Mouse (Mus musculus) right cerebral cortex, postnatal 25 days (tissue): ENCODE data around the gene Zrsr2.
A peak's percentile ranks its signal among the peaks of the same experiment; 100 is the strongest.

Source experiments
- DNase-seq: peaks from one replicate; pipeline ENCODE4 v3.0.0; 2022

Gene Zrsr2

DNA sequence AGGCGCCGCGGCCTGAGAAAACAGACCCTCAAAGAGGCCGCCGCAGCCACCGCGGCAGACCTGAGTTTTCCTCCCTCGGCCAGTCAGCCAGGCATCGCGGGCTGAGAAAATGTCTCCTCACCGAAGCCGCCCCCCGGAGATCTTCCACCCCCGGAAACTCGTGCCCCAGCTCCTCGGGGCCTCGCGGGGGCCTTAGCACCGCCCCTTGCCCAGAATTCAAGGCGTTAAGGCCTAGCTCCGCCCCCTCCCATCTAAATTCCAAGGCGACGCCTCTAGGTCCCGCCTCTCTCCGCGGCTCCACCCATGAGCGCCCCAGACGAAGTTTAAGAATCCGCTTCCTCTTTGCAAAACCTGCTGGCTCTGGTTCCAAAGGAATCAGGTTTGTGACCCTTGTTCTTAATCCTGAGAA, at the start of gene Zrsr2:
Gene Zrsr2, minus strand, starts transcription at position 195 of the 409 bp plus-strand sequence.
- peak; percentile 81 for DNase-seq

DNA sequence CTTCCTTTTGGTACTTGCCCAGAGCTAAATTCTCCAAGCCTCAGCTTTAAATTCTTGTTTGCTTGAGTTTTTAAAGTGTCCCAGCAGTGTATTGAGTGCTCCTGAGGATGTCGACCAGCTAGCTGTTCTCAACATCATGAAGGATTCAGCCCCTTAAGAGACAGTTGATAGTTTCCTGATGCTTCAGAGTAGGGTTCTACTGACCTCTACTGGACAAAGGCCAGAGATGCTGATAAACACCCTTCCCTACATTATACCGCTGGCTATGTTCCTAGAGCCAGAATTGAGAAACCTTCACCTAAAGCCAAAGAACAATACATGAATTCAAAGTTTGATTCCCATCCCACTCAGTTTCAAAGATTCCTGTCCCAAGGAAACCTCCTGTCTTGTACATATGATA, 46.3 kb upstream of the Zrsr2 start:
- DNase-seq = no peak

DNA sequence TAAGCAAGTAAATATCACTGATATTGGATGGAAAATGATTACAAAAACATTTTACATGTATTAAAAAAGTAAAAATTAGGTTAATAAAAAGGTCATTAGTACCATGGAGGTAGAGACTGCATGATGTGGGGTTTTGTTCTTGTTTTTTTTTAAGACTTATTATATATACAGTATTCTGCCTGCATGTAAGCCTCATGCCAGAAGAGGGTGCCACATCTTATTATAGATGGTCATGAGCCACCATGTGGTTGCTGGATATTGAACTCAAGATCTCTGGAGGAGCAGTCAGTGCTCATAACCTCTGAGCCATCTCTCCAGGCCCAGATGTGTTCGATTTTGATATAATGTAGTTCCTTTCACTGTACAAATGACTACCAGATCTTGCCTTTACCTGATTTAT, 41.4 kb upstream of the Zrsr2 start:
- no peak for DNase-seq

DNA sequence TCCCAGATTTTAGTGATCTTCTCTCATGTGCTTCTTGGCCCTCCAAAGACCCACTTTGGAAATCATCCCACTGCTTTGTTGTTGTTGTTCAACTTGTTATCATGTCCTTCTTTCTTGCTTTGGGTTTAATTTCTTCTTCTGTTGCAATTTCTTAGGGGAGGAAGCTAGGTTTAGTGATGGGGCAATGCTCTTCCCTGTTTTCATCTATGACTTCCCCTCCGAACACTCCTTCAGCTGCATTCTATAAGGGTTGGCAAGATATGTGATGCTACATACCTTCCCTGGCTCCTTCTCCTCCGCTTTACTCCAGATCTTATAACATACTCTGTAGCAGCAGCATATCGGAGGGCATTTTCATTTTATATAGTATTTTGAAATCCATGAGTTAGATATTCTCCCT, 38.3 kb upstream of the Zrsr2 start:
- no peak for DNase-seq

DNA sequence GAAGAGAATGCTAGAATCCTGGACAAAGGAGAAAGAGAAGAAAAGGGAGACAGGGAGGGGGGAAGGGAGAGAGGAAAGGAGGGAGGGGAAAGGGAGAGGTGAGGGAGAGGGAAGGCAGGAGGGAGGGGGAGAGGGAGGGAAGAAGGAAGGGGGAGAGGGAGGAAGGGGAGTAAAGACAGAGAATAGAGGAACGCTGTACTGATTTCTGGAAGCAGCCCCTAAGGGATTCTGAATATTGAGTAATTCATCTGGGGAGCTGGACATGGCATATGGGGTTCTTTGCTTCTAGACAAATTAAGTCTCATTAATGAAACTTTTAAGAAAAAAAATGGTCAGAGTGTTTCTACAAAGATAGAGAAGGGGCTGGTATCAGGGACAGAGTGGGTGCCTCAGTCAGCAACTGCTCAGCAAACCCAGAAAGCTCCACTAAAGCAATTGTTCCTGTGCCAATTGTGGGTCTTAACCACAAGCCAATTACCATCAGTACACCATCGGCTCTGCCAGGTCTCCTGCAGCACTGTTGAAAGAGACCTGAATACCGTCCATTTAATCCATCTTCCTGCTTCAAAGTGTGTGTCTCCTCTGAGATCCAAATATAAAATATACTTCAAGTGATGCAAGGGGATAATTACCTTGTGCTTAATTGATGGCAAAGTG, 29.4 kb upstream of the Zrsr2 start:
- no peak for DNase-seq

DNA sequence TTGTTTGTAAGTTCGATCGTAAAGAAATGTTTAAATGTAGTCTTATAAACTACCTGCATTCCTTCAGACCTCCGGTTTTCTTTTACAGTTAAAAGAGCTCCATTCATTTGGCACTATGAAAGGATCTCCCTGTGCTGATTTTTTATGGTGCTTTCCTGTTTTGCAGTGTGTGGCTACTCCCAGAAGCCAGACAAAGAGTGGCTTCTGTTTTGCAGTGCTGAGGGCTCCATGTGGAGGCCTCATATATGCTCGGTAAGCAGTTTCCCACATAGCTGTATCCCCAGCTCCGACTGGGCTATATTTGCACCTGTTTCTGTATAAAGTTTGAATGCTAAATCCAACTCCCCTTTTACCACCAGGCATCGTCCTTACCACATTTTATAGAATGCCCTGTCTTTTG, 23.7 kb upstream of the Zrsr2 start:
- DNase-seq = no peak

DNA sequence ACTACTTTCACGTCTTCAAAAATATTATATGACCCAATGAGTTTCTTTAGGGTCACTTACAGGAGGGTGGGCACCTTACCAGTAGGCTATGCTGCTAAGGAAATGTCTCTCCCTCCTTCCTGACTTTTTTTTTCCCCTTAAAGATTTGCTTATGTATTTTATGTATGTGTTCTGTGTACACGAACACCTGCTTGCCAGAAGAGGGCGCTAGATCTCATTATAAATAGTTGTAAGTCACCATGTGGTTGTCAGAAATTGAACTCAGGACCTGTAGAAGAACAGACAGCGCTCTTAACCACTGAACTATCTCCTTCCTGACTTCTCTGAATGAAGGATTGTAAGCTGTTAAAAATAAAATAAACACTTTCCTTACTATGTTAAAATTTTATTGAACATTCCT, 23.0 kb upstream of the Zrsr2 start:
- no peak for DNase-seq

DNA sequence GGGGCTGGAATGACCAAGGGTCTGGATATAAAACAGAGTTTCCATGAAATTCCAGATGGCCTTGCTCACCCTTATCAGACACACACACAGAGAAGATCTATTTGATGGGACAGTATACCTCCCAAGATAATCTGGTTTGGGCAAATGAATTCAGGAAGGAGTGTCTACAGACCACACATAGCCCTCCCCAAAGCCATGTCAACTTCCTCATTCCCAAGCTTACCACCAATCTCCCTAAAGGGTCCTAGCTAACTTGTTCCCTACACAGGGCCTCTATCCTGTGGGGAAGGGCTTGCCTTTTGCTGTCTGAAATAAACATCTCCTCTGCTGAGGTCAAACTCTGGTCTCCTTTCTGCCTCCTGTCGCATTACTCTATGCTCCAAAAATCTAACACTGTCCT, 22.6 kb upstream of the Zrsr2 start:
- no peak for DNase-seq

DNA sequence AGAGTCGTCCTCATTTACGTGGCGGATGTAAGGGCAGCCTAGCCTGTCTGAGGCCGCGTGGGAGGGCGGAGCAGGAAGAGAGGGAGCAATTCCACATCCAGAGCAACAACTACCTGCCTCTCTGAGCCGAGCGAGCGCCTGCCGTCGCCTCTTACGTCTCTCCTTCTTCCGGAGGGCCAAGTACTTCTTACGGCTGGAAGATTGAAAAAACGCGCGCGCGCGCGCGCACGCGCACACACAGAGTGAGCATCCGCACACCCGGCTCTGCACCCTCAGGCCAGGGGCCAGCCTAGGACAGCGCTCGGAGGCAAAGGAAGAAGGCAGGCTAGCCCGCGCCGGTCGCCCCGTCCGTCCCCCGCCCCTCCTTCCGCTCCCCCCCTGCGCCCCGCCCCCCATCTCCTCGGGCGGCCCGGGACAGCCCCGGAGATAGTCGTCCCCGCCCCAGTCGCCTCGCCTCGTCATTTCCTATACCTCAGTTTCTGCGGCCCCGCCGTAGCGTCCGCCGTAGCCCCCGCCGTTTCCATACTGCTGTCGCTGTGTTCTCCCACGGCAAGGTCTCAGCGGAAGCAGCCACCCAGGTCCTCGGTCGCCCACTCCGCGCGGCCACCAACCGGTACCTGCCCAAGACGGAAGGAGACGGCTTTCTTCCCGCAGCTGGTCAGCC, 526 bp downstream of the Zrsr2 start:
- peak; percentile 60 for DNase-seq

DNA sequence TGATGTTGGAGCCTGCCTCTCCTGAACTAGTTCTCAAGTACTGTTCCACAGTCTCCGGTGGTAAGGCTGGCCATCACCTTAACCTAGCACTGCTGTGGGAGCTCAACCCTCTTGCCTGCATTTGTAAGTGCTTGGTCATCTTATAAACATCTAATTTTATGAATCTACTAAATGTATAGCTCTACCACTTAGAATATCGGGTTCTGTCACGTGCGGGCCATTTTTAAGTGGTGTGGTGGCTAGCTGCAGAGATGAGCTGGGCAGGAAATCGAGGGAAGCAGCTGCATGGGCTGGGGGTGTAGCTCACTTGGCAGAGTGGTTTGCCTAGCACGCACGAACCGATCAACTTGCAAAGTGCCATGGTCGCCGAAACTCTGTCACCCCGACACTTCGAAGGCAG, 1.1 kb downstream of the Zrsr2 start:
- no peak for DNase-seq

DNA sequence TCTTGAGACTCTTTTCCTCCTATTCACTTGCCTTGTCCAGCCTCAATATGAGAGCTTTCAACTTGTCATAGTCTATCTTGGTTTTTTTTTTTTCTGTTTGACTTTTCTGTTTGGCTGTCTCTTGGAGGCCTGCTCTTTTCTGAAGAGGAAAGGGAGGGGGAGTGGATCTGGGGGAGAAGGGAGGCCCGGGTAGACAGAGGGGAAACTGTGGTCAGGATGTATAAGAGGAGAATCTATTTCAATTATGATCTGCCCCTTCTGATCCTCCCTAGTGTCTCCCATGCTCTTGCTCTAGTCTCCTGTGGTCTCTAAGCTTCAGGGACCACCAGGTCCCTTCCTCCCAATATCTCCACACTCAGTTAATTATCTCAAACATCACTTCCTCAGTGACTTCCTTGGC, 6.8 kb downstream of the Zrsr2 start:
- no peak for DNase-seq

DNA sequence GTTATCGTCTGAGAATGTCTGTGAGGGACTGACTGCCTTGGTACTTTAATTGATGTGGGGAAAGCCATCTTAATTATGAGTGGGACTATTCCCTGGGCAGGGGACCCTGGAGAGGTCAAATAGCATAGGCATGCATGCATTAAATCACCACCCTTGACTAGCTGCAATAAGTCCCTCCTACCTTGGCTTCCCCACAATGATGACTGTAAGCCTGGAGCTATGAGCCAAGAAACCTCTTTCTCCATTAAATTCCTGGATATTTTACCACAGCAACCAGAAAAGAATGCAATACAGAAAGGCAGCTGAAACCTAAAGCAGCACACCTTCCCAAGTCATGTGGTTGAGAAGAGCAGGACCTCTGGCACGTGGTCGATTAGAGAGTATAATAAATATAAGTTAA, 14.1 kb downstream of the Zrsr2 start:
- DNase-seq = no peak

DNA sequence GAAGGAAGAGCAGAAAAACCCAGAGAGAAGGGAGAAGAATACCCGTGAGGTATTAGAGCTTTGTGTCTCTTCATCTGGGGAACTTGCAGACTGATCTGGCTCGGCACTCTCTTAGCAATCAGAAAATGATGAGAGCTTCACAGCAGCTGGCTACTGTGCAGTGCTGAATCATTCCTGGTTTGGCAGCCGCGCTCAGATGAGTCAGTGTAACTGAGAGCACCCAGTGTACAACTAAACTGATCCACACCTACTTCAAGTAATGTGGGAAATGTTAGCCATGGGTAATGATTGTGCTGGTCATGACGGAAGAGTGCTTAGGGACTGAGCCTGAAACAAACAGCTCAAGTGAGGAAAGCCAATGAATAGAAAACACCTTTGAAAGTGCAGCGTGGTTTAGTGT, 19.9 kb downstream of the Zrsr2 start:
- peak; percentile 42 for DNase-seq

DNA sequence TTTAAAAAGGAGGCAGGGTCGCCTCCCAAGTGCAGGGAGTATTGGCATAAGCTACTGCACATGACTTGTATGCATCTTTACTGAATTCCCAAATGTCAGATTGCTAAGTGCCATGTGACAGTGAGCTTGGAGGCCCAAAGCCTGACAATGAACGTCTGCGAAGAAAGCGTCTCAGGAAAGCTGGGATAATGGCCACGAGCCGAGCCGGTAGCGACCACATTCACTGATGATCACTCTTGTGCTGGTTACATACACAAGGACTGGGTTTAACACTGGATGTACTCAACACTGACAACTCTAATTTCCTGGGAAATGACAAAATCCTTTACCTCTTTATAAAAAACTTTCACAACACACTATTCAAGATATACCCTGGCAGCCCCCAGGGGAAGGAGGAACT, 23.7 kb downstream of the Zrsr2 start:
- DNase-seq = no peak

DNA sequence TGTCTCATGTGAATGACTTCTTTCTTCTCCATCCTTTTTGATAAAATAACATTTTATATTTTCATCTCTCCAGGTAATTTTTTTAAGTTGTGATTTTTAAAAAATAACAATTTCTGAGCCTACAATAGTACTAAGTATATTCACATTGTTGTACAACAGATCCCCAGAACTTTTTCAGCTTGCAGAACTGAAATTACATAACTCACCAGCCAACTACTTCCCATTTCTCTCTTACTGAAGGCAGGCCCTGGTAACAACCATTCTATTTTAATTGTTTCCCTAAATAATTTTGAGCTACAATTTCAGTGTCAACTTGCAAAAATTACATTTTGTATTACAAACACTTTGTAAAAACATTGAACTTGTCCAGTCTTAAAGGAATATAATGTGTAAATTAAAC, 28.9 kb downstream of the Zrsr2 start:
- no peak for DNase-seq

DNA sequence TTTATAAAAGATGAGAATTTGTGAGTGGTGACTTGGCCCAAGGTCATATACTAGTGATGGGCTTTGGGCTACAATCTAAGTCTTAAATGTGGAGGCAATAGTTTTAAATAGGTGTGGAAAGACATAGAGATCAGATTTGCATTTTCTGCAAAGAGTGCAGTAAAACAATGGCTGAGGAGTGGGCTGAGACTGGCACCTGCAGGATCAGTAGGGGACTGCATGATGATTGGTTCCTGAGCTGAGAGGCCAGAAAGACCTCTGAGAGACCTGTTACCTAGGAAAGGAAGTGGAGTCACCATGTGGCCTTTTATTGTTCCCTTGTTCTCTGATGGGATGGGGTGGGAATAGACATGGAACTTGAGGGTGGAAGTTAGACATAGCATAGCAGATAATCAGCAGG, 45.7 kb downstream of the Zrsr2 start:
- no peak for DNase-seq

DNA sequence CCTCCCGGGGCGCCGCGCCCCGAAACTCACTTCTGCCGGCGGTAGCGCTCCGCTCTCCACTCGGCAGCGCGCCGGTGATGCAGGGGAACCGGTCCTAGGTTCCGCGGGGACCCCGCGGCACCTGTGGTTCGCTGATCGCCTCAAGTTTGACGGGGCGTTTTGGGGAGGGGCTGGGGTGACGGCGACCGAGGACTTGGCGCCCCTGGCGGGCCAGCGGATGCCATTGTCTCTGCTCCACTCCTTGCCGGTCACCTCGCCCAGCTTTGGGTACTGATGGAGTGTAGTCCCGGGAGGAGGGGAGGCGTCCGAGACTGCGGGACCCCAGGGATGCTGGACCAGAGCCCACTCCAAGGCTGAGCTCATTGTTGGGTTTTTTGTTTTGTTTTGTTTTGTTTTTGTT, 49.1 kb downstream of the Zrsr2 start:
- DNase-seq = no peak

DNA sequence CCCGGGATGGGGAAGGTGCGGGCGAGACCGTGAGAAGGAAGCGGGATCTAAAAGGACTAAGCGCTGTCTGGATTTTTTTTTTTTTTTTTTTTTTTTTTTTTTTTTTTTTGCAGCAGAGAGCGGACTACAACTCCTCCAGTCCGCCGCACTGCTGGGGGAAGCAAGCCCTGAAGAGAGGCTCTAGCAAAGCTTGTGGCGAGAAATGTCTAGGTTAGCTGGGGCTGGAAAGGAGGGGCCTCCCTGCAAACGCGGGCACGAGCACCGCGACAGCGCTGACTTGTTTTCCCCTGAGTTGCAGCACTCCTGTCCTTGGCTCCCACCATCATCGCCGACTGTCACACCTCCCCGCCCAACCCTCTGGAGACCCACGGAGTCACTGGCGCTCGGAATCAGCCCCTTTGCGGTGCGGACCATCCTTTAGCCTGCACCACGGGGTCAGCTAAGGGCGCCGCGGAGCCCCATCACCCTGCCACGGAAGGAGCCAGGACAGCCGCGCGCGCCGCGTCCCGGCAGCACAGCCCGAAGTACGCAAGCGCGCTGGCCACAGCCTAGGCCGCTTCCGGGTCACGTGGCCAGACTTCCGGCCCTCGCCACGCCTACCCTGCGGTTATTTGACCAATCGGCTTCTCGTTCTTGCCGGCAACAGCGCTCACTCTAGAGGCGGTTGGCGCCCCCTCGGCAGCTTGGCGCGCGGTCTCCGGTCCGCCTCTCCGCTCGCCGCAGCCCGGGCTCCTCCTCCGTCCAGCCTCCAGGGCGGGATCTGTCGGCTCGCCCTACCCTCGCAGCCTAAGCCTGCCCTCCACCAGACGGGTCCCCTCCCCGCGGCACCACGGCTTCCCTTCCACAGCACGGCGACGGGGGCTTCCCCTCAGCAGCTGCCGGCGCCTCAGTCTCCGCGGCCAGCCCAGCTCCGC, 49.9 kb downstream of the Zrsr2 start, which contains the start of gene Ap1s2:
Gene Ap1s2, plus strand, starts transcription at position 681 of the 914 bp plus-strand sequence.
- DNase-seq = peak; percentile 95

DNA sequence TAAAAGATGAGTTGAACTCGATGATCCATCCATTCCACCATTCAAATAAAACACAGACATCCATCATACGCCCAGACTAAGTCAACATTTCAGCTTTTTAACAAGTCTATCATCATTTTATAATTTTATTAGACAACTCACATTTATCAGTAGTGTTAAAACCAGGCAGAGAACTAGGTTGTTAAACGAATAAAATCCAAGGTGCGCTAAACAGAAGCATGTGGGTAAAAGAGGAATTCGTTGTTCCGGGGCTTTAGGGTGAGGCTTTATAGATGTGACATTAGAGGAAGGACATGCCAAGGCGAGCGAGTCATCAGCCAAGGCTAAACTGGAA, 50.5 kb downstream of the Zrsr2 start:
- DNase-seq = no peak

DNA sequence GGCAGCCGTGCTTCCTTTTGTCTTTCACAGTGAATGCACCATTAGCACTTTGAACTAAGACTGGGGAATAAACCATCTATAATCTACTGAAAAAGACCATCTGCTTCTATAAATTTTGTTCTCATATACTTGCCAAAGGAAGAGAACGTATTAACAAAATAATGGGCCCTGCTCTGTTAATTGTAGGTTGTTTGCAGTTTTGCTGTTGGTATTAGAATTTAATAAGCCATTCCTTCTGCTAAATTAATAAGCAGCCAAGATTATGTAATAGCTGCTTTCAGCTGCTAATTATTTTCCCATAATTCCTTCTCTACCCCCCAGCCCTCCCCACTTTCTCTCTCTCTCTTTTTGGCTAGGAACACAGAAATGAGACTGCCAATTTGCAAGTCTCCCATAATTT, 51.6 kb downstream of the Zrsr2 start:
- DNase-seq = no peak

DNA sequence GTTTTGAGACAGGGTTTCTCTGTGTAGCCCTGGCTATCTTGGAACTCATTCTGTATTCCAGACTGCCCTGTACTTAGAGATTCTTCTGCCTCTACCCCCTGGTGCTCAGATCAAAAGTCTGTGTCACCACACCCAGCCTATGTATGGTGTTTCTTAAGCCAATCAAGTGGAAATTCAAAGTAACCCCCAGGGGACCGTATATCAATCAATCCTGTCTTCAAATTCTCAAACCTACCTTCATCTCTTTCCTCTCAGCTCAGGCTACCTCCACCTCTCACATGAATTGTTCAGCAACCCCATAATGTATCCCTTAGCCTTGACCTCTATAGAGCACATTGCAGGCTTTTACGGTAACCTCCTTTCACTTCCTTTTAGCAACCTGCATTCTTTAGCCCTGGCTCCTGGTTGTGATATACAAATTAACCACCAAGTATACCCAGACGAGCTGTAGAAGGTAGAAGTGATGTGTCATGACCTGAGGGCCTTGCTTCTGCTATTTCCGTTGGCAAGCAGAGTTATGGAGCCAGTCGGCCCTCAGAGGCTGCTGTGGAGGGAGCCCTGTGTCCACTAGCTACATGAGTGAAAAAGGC, 58.9 kb downstream of the Zrsr2 start:
- no peak for DNase-seq

DNA sequence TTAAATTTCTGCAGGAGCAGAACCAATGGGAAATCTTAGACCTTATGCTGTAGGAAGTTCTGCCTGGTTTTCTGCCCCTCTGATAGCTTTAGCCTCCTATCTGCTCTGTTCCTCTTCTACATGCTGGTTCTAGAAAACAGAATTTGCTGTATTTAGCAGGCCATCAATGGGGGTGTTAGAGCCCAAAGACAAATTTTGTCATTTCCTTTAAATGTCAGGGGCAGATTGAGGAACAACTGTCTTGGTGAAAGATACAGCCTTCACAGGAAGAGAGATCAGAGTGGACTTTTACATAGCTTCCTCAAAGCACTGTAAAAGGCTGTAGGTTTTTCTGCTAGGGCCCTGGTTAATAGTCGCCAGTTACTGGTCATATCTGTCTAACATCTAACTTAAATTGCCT, 61.1 kb downstream of the Zrsr2 start:
- no peak for DNase-seq

DNA sequence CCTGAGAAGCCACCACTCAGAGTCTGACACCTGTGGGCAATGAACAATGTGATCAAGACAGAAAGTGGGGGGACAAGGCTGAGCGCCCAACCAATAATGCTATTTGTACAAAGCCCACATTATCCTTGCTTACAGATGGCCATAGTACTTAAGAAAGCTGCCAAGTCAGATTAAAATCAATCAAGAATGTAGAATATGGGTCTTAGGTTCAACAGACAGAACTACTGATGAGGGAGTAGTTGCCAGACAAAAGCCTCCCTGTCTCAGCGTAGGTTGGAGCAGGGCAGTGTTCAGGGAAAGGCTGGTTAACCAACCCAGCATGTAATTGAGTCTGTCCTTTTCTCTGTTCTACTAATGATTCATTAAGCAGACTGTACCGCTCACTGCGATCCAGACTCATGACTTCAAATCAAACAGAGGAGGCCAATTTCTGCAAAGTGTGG, 72.9 kb downstream of the Zrsr2 start:
- no peak for DNase-seq
